Mouse (Mus musculus) testis, postnatal 10 days (tissue): ENCODE results near the gene Ier2.

Experiments
- DNase-seq: peaks from one replicate; pipeline ENCODE4 v3.0.0; 2021; ENCODE audit warnings: low spot score

Ier2 gene

DNA sequence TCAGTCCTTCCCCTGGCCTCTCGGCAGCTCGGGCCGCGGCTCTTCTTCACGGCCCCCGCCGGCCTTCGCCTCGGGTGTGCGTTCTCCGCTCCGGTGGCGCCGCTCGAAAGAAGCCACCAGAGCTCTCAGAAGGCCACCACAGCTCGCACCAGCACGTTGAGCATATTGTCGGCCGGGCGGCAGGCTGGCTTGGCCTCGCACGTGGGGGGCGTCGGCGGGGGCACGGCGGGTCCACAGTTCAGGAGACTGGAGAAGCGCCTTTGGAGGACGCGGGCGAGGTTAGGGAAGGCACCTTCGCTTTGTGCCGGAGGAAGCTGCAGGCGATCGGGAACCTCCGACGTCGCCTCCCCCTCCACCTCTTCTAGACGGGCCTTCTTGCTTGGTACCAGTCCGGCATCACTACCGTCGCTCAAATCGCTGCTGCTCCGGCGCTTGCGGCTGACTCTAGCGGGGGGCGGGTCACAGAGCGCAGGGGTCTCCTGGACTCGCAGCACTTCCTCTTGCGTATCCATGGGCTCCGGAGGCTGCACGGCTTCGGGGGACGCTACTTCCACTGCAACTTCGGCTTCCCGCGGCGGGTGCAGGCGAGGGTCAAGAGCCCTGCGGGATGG is 586 bp downstream of the Ier2 start:
- peak; percentile 73 for DNase-seq

GRCm38 (mm10) chr8:84661458-84661871 is 1.2 kb downstream of the Ier2 start:
- DNase-seq: peak; percentile 86

GRCm38 (mm10) chr8:84660819-84661457 is 1.7 kb downstream of the Ier2 start:
- DNase-seq: peak; percentile 83

DNA sequence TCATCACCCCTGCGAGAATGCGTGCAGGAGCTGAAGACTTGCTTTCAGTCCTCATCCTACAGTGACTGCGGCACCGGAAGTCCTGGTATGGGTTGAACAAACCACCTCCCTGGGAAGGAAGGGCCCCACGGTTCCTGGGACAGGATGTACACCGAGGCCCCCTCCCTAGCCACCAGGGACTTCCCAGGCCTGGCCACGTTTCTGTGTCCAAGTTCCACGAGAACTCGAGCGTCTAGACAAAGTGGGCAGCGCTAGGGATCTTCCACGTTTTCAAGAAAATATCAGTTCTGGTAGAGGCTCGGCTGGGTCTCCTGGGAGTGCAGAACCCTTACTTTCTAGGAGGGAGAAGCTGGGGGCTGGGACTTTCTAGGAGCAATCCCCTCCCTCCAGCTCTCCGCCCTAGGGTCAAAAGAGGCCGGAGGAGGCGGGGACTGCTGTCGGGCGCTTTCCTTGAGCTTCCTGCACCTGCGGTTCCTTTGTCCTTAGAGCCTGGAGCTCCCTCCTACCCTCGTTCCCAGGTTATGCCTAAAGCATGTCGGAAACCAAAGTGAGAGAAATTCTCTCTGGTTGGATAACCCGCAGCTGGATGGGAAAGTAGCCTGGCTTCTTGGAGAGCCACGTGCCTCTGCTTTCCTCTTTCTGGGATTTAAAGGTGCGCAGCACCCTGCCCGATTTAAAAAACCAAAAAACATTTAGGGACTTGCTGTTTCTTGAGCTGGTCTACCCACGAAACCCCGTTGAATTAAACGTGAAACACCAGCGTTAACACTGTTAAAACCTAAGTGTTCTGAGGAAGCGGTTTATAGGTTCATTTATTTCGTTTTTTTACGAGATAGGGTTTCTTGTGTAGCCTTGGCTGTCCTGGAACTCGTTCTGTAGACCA is 2.5 kb downstream of the Ier2 start:
- peak; percentile 73 for DNase-seq

GRCm38 (mm10) chr8:84658951-84659350 is 3.7 kb downstream of the Ier2 start:
- no peak for DNase-seq

DNA sequence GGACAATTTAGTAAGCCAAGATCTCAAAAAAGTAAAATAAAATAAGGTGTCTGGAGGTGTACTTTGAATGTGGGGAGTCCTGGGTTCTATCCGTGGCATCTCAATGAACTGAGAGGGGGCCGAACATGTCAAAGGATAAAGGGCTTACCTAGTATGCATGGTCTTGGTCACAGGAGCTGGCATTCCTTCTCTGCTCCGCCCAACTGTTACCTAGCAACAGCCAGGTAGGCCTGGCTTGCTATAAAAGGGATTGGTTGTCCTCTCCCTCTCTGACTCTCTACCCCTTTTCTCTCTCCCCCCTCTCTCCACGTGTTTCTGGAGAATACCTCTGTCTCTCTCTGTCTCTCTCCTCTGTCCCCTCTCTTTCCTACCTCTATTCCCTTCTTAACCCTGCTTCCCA is 5.0 kb downstream of the Ier2 start:
- DNase-seq: no peak

GRCm38 (mm10) chr8:84657203-84657602 is 5.4 kb downstream of the Ier2 start:
- DNase-seq: no peak

DNA sequence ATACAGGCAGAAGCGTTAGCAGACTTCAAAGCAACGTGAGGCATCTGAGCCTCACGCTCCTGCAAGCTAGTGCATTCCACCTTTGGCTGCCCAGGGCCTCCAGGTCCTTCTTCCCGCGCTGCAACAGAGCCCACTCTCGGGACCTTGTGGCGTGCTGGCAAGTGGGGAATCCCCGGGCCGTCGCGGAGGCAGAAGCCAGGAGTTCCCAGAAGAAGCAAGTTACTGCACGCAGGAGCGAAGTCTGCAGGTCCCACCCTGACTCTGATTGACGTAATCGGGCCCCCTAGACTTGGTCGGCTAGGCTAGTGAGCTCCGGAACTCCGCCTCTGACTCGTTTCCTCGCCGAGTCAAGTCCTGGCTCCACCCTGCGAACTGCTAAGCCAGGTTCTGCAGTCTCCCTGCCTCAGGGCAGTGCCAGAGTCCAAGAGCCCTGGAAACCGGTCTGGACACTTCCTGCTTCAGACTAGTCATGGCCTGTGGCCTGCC is 6.0 kb downstream of the Ier2 start:
- DNase-seq: peak; percentile 66

DNA sequence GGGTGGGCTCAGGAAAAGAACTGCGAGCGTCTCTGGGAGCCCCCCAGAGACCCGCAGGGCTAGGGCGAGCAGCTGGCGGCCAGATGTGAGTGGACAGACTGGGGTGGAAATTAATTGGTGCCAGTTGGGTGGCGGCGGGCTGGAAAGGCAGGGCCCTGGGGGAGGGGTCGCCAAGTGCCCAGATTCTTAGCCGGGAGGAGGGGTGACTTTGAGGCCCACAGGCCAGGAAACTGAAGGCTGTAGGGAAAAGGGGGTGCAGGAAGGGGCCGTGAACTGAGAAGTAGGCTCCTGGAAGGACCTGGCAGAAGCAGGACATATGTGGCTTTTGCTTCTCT is 6.5 kb downstream of the Ier2 start:
- peak; percentile 73 for DNase-seq

DNA sequence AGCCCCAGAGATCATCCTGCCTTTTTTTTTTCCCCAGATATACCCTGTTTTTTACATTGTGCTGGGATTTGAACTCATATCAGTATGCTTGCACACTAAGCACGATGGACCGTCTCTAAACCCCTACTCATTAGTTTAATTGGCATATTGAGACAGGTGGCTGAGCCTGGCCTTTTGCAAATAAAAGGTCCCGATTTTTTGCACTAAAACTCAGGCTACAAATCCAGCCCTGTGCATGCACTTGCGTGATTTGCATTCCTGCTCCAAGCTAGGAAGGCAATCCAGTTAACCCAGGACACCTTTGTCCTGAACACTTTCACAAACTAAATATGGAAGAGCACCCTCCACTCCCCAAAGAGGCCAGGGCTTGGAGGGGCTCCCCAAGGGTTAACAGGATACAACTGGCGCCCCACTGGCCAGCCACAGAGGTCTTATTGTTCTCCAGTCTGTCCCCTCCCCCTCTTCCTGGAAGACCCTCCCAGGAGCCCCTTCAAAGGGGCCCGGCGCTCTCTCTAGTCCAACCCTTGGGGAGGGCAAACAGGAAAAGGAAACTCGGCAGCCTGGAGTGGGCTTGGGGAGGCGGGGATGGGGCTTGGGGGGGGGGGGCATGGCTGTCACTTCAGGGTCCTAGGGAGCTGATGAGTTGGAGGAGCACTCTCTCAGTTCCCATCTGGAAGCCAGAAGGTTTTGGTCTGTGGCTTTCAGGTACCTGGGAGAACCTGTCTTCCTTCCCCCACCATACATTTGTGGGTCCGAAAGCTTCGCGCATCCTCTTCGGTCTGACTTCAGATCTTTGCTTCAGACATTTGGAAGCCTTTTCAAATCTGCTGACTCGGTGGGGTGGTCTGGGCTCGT is 7.1 kb downstream of the Ier2 start:
- no peak for DNase-seq

- DNase-seq: peak; percentile 44
These were observed 8.1 kb downstream of the Ier2 start for GRCm38 (mm10) chr8:84654597-84654996.

GRCm38 (mm10) chr8:84653092-84653631 is 9.5 kb downstream of the Ier2 start:
- DNase-seq: peak; percentile 35

GRCm38 (mm10) chr8:84650213-84650612 is 12.4 kb downstream of the Ier2 start:
- no peak for DNase-seq

- peak; percentile 71 for DNase-seq
These were observed 15.2 kb downstream of the Ier2 start for GRCm38 (mm10) chr8:84647461-84647901.

GRCm38 (mm10) chr8:84646800-84647199 is 15.9 kb downstream of the Ier2 start:
- no peak for DNase-seq

DNA sequence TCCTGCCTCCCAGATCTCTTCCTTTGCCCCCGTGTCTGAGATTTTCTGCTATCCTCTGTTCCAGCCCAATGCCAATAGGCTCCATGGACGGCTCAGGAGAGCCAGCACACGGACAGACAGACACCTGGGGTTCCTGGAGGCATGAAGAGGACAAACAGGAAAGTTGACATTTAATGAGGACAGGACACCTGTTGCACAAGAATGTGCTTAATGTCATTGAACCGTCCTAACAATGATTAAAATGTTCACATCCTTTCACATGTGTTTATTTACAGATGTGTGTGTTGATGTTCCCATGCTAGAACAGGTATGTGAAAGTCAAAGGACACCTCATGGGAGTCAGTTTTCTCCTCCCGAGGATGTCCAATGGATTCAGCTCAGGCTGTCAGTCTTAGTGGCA is 19.6 kb downstream of the Ier2 start:
- no peak for DNase-seq

GRCm38 (mm10) chr8:84641578-84642361 is 20.9 kb downstream of the Ier2 start:
- no peak for DNase-seq

GRCm38 (mm10) chr8:84640617-84641294 is 21.9 kb downstream of the Ier2 start:
- DNase-seq: no peak

- no peak for DNase-seq
These were observed 22.6 kb downstream of the Ier2 start for GRCm38 (mm10) chr8:84640010-84640588.
